Mouse (Mus musculus) layer of hippocampus, adult 9-10 months (tissue): ENCODE data around the gene Reck.
A peak's percentile ranks its signal among the peaks of the same experiment; 100 is the strongest.

ENCODE experiments used
- DNase-seq: peaks from one replicate; pipeline ENCODE4 v3.0.0; 2022; ENCODE audit warnings: low spot score

Reck gene

GRCm38 (mm10) chr4:43875160-43875918, at the start of gene Reck:
Gene Reck, plus strand, starts transcription at chr4:43875530.
- peak; percentile 44 for DNase-seq

- no peak for DNase-seq
Observed at GRCm38 (mm10) chr4:43828806-43829205, 46.5 kb upstream of the Reck start.

- no peak for DNase-seq
Observed at GRCm38 (mm10) chr4:43832031-43832430, 43.3 kb upstream of the Reck start.

GRCm38 (mm10) chr4:43833752-43834151, 41.6 kb upstream of the Reck start:
- no peak for DNase-seq

GRCm38 (mm10) chr4:43834749-43835148, 40.6 kb upstream of the Reck start:
- no peak for DNase-seq

- DNase-seq: no peak
Observed at GRCm38 (mm10) chr4:43838326-43838725, 37.0 kb upstream of the Reck start.

- no peak for DNase-seq
Observed at GRCm38 (mm10) chr4:43840101-43840500, 35.2 kb upstream of the Reck start, which contains the start of gene Olfr157. Gene Olfr157, minus strand, starts transcription at chr4:43840201.

GRCm38 (mm10) chr4:43851265-43851664, 24.1 kb upstream of the Reck start, which contains the start of gene Olfr155:
Gene Olfr155, plus strand, starts transcription at chr4:43851565.
- no peak for DNase-seq

GRCm38 (mm10) chr4:43854101-43854500, 21.2 kb upstream of the Reck start:
- no peak for DNase-seq

- no peak for DNase-seq
Observed at GRCm38 (mm10) chr4:43859886-43860285, 15.4 kb upstream of the Reck start.

GRCm38 (mm10) chr4:43860744-43861519, 14.4 kb upstream of the Reck start:
- no peak for DNase-seq

- DNase-seq: no peak
Observed at GRCm38 (mm10) chr4:43863298-43863697, 12.0 kb upstream of the Reck start.

- no peak for DNase-seq
Observed at GRCm38 (mm10) chr4:43869821-43870220, 5.5 kb upstream of the Reck start.

- no peak for DNase-seq
Observed at GRCm38 (mm10) chr4:43874501-43874900, 829 bp upstream of the Reck start.

- DNase-seq: no peak
Observed at GRCm38 (mm10) chr4:43875919-43876411, 635 bp downstream of the Reck start.

- DNase-seq: no peak
Observed at GRCm38 (mm10) chr4:43877230-43877629, 1.9 kb downstream of the Reck start.

GRCm38 (mm10) chr4:43878121-43878776, 2.9 kb downstream of the Reck start:
- DNase-seq: no peak

GRCm38 (mm10) chr4:43879566-43879965, 4.2 kb downstream of the Reck start:
- no peak for DNase-seq

GRCm38 (mm10) chr4:43884196-43884595, 8.9 kb downstream of the Reck start:
- no peak for DNase-seq

GRCm38 (mm10) chr4:43891247-43891646, 15.9 kb downstream of the Reck start:
- DNase-seq: no peak

- no peak for DNase-seq
Observed at GRCm38 (mm10) chr4:43897209-43897608, 21.9 kb downstream of the Reck start.

- no peak for DNase-seq
Observed at GRCm38 (mm10) chr4:43899197-43899596, 23.9 kb downstream of the Reck start.
